Mouse (Mus musculus) cerebellum, adult 8-10 months (tissue): Measurements from ENCODE around the gene Cfap100.

ENCODE experiments used
- DNase-seq: peaks from one replicate; pipeline ENCODE4 v3.0.0; 2022

Cfap100 gene

GRCm38 (mm10) chr6:90428380-90428974, at the start of gene Cfap100:
Cfap100 (minus strand) TSS chr6:90428797.
- DNase-seq: peak; percentile 70

GRCm38 (mm10) chr6:90476941-90477518, 48.4 kb upstream of the Cfap100 start:
- peak; percentile 39 for DNase-seq

GRCm38 (mm10) chr6:90475854-90476212, 47.2 kb upstream of the Cfap100 start:
- DNase-seq: no peak

GRCm38 (mm10) chr6:90475176-90475853, 46.7 kb upstream of the Cfap100 start:
- no peak for DNase-seq

- DNase-seq: no peak
These were observed 45.8 kb upstream of the Cfap100 start for GRCm38 (mm10) chr6:90474361-90474750.

GRCm38 (mm10) chr6:90473630-90474360, 45.2 kb upstream of the Cfap100 start:
- DNase-seq: no peak

- no peak for DNase-seq
These were observed 44.1 kb upstream of the Cfap100 start for GRCm38 (mm10) chr6:90472697-90473096.

- DNase-seq: no peak
These were observed 43.5 kb upstream of the Cfap100 start for GRCm38 (mm10) chr6:90472079-90472478.

- DNase-seq: no peak
These were observed 42.4 kb upstream of the Cfap100 start for GRCm38 (mm10) chr6:90470947-90471541.

GRCm38 (mm10) chr6:90470255-90470654, 41.7 kb upstream of the Cfap100 start:
- no peak for DNase-seq

GRCm38 (mm10) chr6:90469041-90469440, 40.4 kb upstream of the Cfap100 start:
- no peak for DNase-seq

- no peak for DNase-seq
These were observed 39.6 kb upstream of the Cfap100 start for GRCm38 (mm10) chr6:90468216-90468615.

- no peak for DNase-seq
These were observed 38.3 kb upstream of the Cfap100 start for GRCm38 (mm10) chr6:90466847-90467410.

- DNase-seq: no peak
These were observed 37.5 kb upstream of the Cfap100 start for GRCm38 (mm10) chr6:90466079-90466478.

- no peak for DNase-seq
These were observed 36.5 kb upstream of the Cfap100 start for GRCm38 (mm10) chr6:90465028-90465640.

GRCm38 (mm10) chr6:90463890-90464421, 35.4 kb upstream of the Cfap100 start:
- no peak for DNase-seq

GRCm38 (mm10) chr6:90463228-90463862, 34.7 kb upstream of the Cfap100 start:
- peak; percentile 65 for DNase-seq

GRCm38 (mm10) chr6:90462841-90463227, 34.2 kb upstream of the Cfap100 start:
- DNase-seq: peak; percentile 46

GRCm38 (mm10) chr6:90462181-90462706, 33.6 kb upstream of the Cfap100 start, which contains the start of gene Klf15:
Klf15 (plus strand) TSS chr6:90462576.
- peak; percentile 81 for DNase-seq

GRCm38 (mm10) chr6:90461771-90462170, 33.2 kb upstream of the Cfap100 start:
- peak; percentile 32 for DNase-seq

- DNase-seq: no peak
These were observed 32.6 kb upstream of the Cfap100 start for GRCm38 (mm10) chr6:90461181-90461580.
